Mouse (Mus musculus): Measurements from ENCODE around the gene Mtch2.
"Not testable (repeated sequence)": the region's sequence is repeated elsewhere in the genome, so short reads cannot be mapped to it uniquely, and the experiment has no call there.

The Mtch2 gene

DNA sequence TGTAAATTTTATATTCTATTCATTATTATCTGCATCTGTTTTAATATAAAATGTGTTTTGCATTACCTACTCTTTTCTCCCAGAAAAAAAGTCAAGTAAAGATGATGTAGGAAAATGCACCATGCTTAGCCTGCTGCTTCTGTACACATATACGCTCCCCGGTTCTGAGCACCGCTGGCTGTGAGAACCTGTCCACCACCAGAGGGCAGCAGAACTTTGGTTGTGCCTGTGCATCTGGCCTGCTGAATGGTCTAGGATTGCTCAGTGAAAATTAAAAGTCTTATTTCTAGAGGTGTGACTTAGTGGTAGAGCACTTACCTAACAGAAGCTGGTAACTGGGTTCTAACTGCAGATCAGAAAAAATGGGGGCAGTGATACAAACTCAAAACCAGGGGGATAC lies 19.6 kb downstream of the Mtch2 start:
- peak; percentile 87 for DNase-seq

- DNase-seq = no peak
These were observed 23.2 kb downstream of the Mtch2 start for GRCm38 (mm10) chr2:90870136-90870601.

DNA sequence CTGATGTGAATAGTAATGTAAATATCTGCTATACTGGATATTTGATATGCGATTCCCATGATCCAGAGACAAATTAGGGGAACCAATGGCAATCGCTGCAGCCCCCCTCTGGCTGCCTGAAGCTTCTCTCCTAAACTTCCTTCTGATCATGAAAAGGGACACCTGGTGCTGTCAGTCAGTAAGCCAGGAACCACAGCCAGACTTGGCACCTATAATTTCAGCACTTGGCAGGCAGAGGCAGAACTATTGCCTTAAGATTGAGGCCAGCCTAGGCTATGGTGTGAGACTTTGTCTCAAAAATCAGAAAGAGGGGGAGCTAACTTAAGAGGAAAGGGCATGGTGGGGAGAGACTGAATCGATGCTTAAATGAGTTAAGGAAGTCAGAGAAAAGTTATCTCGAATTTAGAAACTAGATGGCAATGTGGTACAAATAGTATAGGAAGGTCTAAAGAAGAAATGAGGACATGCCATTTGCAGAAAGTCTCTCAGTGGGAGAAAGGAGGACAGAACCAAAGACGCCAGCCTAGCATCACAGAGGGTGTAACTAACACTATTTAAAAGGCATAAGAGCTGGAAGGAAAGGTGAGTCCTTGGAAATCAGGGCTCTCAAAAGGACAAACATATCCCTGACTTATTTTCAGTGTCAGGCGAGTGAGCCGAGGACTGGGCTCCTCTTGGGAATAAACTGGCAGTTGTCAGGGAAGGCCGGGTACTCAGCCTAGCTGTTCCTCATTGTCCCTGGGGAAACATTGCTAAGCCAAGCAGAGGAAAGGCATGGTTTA lies 24.4 kb downstream of the Mtch2 start:
- no peak for DNase-seq

GRCm38 (mm10) chr2:90874025-90874424 lies 27.1 kb downstream of the Mtch2 start:
- no peak for DNase-seq

- DNase-seq = no peak
These were observed 28.3 kb downstream of the Mtch2 start for GRCm38 (mm10) chr2:90875239-90875638.

- DNase-seq = no peak
These were observed 30.8 kb downstream of the Mtch2 start for GRCm38 (mm10) chr2:90877584-90878259.

GRCm38 (mm10) chr2:90879419-90879818 lies 32.5 kb downstream of the Mtch2 start:
- DNase-seq = no peak

- DNase-seq = no peak
These were observed 33.3 kb downstream of the Mtch2 start for GRCm38 (mm10) chr2:90880144-90880785.

DNA sequence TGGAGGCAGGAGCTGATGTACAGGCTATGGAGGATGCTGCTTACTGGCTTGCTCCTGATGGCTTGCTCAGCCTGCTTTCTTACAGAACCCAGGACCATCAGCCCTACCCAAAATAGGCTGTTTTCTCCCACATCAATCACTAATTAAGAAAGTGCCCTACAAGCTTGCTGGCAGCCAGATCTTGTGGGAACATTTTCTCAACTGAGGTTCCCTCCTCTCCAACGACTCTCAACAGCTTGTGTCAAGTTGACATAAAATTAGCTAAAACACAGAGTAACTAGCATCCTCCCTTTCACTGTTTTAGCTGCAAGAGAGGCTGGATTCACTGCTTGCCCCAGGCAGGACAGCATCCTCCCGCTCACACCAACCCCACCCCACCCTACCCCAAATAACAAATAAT lies 34.9 kb downstream of the Mtch2 start:
- DNase-seq = no peak

- no peak for DNase-seq
These were observed 38.5 kb downstream of the Mtch2 start, which contains the start of gene C1qtnf4 for GRCm38 (mm10) chr2:90885218-90886041. Gene C1qtnf4 (plus strand): TSS chr2:90885860.

- no peak for DNase-seq
These were observed 39.5 kb downstream of the Mtch2 start for GRCm38 (mm10) chr2:90886436-90886835.

DNA sequence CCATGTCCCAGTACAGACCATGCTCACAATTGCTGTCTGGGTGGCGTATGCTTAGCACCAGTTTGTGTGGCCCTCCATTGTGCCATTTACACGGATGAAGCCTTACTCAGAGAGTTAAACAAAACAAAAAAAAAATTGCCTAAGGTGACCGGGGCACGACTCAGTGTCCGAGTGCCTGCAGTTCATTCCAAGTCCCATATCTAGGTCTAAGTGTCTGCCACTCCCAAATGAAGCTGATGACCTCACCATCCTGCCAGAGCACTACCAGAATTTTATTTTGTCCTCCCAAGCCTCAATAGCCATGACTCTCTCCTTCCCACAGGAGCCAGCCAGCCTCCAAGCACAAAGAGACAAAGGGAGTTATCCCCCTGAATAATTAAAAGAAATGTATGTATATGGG lies 40.7 kb downstream of the Mtch2 start:
- DNase-seq = no peak

DNA sequence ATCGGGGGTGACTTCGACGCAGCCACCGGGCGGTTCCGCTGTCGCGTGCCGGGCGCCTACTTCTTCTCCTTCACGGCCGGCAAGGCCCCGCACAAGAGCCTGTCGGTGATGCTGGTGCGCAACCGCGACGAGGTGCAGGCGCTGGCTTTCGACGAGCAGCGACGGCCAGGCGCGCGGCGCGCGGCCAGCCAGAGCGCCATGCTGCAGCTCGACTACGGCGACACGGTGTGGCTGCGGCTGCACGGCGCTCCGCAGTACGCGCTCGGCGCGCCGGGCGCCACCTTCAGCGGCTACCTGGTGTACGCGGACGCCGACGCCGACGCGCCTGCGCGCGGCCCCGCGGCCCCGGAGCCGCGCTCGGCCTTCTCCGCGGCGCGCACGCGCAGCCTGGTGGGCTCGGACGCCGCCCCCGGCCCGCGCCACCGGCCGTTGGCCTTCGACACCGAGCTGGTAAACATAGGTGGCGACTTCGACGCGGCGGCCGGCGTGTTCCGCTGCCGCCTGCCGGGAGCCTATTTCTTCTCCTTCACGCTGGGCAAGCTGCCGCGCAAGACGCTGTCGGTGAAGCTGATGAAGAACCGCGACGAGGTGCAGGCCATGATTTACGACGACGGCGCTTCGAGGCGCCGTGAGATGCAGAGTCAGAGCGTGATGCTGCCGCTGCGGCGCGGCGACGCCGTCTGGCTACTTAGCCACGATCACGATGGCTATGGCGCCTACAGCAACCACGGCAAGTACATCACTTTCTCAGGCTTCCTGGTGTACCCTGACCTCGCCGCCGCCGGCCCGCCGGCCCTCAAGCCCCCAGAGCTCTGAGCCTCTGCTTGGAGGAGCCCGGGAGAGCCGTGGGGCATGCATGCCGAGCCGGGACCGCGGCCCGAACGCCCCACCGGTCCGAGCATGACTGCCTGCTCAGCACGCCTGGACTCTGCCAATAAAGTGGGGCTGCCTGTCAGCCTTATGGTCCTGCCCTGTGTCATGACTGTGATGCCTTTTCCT lies 42.9 kb downstream of the Mtch2 start:
- peak; percentile 34 for DNase-seq

DNA sequence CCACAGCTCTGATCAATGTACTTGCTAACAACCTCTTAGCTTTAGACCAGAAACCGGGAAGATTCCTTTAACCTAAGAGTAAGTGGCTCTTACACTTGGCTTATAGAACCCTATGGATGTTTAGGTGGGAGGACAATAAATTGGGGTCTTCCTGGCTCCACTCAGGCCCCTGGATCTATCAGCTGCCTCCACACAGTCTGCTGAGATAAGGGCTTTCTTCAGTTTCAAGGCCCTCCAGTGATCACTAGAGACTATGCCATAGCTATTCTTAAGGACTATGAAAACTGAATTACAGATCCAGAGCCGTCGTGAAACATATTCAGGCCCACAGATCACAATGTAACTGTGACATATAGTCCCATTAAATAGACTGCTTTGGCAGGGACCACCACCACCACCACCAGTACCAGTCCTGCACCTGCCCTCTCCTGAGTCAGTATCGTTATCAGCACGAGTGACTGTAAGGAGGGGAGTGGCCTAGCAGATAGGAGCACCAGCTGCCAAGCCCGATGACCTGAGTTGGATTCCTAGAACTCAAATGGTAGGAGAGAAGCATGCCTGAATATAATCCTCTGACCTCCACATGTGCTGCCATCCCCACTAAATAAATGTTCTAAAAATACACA lies 46.8 kb downstream of the Mtch2 start:
- no peak for DNase-seq

DNA sequence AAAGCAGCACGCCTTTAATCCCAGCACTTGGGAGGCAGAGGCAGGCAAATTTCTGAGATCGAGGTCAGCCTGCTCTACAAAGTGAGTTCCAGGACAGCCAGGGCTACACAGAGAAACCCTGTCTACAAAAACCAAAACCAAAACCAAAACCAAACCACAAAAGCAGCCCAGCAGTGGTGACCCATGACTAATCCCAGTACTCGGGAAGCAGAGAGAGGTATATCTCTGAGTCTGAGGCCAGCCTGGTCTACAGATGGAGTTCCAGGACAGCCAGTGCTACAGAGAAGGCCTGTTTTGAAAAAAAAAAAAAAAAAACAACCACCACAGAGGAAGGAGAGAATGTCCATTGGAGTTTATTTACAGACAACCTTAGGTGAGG lies 47.3 kb downstream of the Mtch2 start:
- not testable (repeated sequence) for DNase-seq

DNA sequence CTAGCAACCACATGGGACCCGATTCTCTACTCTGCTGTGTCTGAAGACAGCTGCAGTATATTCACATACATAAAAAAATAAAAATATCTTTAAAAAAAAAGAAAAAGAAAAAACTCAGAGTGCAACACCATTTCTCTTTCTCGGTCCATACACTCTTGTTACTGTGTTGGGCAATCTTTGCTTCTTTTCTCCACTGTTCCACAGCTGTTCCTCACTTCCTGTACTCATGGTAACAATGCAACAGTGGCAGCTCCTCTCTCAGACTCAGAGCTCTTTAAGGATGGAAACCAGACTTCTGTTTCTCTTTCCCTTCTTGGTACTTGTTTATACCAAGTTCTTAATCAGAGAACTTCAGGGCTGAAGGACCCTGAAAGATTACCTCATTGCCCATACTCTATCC lies 56.4 kb downstream of the Mtch2 start:
- DNase-seq = no peak

DNA sequence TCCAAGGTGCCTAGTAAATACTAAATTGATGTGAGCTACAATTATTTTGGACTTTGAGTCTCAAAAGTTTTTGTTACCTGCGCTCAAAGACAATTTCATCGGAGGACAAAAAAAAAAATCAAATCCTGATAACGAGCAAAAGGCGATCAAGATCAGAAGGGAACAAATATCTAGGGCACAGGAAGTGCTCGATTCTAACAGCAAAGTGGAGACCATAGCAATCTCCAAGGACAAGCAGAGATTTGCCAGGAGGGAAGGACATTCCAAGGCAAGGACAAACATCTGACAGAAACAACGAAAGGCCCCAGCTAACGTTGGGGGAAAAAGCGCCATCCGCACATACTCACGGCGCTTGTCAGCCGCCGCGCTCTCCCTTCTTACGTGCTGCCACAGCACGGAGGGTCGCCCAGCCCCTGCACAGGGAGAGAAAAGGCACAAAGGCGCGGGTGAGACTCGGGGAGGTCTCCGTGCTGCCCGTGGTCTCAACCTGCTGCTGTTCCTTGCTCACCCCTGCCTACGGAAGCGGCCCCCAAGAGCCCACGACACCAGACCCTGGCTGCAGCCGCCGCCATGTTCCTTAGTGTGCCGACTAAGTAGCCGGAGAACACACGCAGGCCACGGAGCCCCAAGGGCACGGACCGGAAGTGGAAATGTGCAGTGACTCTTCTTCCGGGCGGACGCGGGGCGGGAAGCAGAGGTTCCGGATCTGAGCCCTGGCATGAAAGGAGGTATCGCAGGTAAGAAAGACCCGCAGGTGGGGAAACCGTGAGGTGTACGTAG lies 57.3 kb downstream of the Mtch2 start, which contains the start of the genes Kbtbd4 and Ndufs3:
Gene Kbtbd4, plus strand, starts transcription at position 665 of the 780 bp plus-strand sequence.
Gene Ndufs3, minus strand, starts transcription at position 752 of the 780 bp plus-strand sequence.
- peak; percentile 92 for DNase-seq

DNA sequence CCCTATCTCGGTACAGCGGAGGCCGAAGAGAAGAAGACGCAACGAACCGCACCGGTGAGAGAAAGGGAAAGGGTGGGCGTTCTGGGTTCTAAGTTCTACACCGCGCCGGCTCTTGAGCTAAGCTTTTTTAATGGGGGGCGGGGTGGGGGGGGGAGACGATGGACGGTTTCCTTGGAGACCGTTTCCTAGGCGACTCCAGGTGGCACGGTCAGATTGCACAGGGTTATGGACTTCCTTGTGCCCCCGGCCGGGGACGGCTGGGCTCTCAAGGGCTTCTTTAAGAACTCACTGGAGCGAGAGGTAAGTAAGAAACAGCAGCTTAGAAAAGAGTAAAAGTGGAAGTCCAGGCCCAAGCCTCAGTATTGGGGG lies 57.9 kb downstream of the Mtch2 start:
- DNase-seq = no peak

DNA sequence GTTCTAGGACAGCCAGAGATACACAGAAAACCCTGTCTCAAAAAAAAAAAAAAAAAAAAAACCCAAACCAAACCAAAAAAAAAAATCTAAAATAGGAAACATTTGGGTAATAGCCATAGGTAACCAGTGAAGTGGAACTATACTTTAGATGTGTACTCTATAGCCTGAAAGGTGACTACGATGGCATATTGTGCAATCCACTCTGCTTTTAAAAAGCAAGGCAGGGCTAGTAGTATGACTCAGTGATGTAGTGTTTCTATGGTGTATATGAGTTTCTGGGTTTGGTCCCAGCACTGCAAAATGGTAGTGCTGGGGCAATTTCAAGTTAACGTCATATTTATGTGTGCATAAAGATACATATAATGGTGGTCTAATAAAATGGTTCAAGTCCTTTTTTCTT lies 59.8 kb downstream of the Mtch2 start:
- DNase-seq = no peak

- no peak for DNase-seq
These were observed 63.9 kb downstream of the Mtch2 start for GRCm38 (mm10) chr2:90910861-90911260.
